Mouse (Mus musculus) C2C12 (cell line): Measurements from ENCODE around the gene Zfp14.

Experiments
- CEBPB ChIP-seq: IDR thresholded peaks from one replicate; pipeline ENCODE4 v1.6.1; 2011; ENCODE audit warnings: low read depth, mild to moderate bottlenecking, control low read depth, moderate library complexity
- CTCF ChIP-seq: IDR thresholded peaks from one replicate; pipeline ENCODE4 v1.5.1; 2011; ENCODE audit not compliant: control insufficient read depth, insufficient read depth, insufficient read length
- MAX ChIP-seq: IDR thresholded peaks from one replicate; pipeline ENCODE4 v1.6.1; 2011; ENCODE audit warnings: mild to moderate bottlenecking, control low read depth
- MYOG ChIP-seq: IDR thresholded peaks from one replicate; pipeline ENCODE4 v1.6.1; 2011; ENCODE audit not compliant: control insufficient read depth, insufficient read length; ENCODE audit errors: extremely low read depth
- USF1 ChIP-seq: IDR thresholded peaks from one replicate; pipeline ENCODE4 v1.6.1; 2011; ENCODE audit warnings: low read depth, mild to moderate bottlenecking, control low read depth, moderate library complexity

DNA sequence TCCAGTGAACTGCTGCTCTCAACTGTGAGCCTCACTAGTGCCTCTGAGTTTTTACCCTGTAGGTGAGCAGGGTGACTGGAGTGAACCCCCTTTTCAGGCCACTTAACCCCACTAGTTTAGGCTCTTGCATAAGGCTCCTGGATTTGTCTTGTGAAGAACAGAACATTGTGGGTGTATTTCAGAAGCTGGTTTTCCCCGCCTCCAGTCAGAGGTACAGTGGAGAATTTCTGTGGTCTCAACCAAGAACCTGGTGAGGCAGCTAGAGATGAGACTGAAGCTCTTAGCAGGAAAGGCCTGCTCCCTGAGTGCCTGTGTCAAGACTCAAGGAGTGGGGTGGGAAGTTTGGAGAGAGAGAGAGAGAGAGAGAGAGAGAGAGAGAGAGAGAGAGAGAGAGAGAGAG, 43.6 kb downstream of the Zfp14 start:
- no peak for TF ChIP-seq CTCF
- TF ChIP-seq USF1 = no peak
- TF ChIP-seq MAX = no peak
- no peak for TF ChIP-seq MYOG
- no peak for TF ChIP-seq CEBPB
